Mouse (Mus musculus) testis, postnatal 10 days (tissue): ENCODE data around the gene Ly6g5b.

Source experiments
- DNase-seq: peaks from one replicate; pipeline ENCODE4 v3.0.0; 2021; ENCODE audit warnings: low spot score

The Ly6g5b gene

DNA sequence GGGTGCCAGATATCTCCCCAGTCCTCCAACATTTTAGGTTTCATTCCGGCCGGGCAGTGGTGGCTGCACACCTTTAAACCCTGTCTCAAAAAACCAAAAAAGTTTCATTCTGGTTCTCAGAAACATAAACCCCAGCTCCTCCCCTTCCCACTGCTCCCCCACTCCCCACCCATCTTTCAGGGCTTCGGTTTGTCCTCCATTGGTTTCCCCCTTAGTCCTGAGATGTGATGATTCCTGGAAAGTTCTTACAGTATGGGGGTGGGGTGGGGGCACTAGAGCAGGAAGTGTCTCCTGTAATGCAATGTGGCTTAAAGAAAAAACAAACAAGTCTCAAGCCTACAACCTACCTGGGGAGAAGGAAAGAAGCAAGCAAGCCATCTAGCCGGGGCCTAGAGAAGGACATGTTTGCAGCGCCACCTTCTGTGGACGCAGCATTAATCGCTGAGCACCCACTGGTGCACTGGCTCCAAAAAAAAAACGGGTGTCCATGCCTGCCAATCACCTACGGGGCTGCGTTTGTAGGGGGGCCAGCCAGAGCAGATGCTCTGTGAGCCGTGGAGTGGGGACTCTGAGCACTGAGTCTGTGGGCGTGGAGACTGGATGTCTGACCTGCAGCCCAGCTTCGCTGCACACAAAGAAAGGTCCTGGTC is 9.4 kb downstream of the Ly6g5b start:
- DNase-seq = peak; percentile 64

DNA sequence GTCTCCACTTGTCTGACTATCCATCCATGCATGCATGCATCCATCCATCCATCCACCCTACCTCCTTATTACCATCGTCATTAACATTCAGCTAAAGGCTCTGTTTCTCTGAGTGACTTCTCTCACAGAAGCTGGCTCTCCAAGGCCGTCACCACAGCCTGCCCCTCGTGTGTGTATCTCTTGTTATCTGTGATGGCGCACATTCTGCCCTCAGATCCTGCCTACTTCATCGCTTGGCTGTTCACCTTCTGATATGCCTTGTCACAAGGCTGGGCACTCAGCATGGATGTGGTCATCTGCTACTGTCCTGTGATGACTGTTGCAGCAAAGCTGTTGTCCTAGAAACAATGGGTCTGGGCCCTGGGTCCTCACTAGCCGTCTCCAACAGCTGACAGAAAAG is 10.5 kb downstream of the Ly6g5b start:
- no peak for DNase-seq

DNA sequence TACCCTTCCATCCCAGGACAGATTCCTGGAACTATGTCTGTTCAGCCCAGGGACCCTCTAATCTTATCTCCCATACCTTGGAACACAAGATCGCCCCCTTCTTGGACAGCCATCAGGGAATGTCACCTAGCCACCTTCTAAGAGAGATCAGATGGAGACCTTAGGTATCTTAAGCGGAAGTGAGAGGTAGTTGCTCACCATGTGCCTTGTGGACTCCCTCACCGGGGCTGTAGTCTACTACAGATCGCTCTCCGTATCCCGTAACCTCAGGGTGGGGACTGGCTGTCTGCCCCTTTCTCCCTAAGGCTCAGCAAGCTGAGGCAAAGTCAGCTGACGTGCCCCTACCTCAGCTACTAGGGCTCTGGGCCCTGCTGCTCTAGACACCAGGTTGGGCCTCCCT is 11.1 kb downstream of the Ly6g5b start:
- DNase-seq = no peak

DNA sequence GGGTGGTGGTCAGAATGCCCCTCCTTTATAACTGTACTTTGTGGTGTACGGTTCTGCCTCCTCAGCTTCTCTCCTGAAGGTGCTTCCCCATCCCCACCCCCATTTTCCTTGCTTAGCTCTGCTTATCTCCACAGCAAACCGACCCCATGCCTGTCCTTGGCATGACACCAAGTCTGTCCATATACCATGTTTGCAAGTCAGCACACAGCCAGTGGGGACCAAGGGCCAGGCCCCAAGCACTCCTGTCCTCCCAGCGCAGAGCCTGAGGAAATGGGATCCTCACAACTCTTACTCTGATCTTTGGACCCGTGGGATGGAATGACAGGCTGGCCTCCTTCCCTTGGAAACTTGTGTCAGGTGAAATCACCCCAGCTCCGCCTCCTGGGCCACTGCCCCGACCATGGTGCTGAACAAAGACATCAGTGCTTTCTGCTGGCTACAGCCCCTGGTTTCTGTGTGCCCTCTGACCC is 12.0 kb downstream of the Ly6g5b start:
- no peak for DNase-seq

DNA sequence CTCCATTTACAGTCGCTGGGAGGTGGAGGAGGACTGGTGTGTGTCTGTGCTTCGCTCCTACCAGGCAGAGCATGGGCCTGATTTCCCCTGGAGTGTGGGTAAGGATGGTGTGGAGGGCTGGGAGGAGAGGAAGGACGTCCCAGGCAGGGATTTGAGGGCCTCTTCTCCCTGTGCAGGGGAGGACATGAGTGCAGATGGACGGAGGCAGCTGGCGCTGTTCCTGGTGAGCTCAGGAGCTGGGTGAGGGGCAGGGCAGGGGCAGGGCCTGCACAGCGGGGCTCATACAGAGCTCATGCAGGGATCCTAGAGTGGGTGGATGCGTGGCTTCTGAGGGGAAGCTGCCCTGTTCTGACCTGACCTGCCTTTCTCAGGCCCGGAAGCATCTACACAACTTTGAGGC is 12.9 kb downstream of the Ly6g5b start:
- no peak for DNase-seq

DNA sequence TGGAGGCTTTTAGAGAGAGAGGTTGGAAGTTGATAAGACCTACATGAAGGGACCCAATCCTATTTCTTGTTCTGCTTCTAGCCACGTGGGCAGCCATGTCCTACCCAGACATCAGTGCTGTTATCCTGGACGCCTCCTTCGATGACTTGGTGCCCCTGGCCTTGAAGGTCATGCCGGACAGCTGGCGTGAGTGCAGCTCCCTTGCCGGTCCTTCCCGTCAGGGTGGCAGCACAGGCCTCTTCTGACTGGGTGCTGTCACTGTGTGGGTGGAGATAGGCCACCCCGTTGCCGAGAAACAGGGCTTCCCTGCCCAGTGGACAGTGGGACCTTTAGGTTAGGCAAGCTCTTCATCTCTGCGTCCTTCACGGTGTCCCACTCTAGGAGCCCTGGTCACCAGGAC is 14.1 kb downstream of the Ly6g5b start:
- no peak for DNase-seq

DNA sequence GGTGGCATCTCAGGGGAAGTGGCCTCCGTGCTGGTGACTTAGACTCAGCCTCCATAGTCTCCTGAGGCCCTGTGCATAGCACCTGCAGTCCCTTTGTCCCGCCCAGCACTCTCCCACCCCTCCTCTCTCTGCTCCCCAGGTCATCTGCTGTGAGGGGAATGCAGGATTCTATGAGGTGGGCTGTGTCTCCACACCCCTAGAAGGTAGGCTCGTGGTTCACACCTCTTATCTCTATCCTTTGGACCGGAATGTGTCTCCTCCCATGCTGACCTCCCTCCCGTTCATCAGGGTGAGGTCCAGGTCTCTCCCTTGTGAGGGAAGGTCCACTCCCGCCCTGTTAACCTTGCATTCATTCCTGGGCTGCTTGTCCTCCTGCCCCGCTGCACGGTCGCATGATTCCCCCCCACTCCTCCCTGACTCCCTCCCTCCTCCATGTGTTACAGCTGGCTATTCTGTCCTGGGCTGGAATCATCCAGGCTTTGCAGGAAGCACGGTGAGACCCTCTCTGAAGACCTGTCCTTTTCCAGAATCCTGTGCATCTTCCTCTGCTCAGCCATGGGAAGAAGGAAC is 14.9 kb downstream of the Ly6g5b start:
- DNase-seq = no peak

DNA sequence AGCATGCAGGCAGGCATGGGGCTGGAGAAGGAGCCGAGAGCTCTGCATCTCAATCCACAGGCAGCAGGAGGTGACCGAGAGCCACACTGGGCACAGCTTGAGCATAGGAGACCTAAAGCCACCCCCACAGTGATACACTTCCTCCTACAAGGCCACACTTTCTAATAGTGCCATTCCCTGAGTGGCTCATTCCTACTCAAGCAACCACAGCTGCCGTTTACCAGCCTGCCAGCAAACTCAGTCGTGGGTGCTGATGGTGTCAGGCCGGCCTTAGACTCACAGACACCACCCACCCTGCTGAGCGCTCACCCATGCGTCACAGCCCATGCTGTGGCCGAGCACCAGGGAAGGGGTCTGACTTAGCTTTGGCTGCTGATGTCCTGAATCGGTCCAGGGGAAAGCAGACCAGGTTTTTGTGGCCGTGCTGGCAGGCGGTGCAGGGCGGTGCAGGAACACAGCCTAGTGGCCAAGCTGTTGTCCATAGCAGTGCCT is 18.0 kb downstream of the Ly6g5b start:
- DNase-seq = no peak

DNA sequence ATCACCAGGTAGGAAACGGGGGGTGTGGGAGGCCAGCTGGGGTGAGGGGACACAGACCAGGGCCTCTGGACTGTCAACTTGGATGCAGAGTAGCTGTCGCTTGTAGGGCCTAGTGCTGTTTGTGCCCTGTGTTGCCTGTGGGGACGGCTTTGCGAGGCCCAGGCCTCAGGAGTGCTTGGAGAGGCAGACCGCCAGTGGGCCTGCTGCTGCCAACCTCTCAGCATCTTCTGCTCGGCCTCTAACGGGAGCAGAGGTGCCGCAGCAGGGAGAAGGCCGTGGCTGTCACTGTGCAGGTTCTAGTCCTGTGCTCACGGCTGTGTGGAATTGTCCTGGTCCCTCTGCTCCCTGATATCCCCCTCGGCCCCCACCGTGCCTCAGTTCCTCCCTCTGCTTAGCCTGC is 18.6 kb downstream of the Ly6g5b start:
- no peak for DNase-seq

DNA sequence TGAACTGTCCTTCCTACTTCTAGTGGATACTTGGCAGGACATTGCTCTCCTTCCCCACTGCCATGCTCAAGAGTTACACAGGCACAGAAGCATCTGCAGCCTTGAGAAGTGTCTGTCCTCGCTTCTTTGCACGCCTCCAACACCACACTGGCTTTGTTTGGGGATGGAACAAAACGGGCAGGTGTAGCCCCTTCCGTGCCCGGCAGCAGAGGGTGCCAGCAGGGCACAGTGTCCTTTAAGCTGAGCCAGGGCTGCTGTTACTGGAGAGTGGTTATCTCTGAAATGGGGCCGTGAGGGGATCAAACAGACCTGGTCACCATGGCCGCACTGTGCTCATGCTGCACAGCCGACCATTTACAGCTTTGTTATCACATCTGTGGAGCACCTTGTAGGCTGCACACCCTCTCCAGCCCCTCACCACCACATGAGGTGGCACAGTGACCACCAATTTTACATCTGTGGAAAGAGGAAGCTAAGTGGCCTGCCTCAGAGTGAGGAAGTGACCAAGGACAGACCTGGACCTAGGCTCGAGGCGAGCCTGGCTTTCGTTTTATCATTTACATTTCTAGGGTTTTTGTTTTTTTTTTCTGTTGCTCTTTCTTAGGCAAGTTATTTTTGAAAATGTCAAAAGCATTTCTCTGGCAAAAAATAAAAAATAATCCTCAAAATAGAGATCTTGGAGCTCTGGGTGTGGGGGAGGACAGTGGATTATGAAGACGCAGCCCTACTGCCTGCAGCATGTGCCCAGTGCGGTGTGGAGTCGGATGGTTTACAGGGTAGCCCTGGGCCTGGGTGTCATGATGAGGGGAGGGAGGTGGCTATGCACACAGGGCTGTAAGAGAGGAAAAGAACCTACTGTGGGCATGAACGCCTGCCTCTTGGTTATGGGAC is 20.5 kb downstream of the Ly6g5b start:
- no peak for DNase-seq

DNA sequence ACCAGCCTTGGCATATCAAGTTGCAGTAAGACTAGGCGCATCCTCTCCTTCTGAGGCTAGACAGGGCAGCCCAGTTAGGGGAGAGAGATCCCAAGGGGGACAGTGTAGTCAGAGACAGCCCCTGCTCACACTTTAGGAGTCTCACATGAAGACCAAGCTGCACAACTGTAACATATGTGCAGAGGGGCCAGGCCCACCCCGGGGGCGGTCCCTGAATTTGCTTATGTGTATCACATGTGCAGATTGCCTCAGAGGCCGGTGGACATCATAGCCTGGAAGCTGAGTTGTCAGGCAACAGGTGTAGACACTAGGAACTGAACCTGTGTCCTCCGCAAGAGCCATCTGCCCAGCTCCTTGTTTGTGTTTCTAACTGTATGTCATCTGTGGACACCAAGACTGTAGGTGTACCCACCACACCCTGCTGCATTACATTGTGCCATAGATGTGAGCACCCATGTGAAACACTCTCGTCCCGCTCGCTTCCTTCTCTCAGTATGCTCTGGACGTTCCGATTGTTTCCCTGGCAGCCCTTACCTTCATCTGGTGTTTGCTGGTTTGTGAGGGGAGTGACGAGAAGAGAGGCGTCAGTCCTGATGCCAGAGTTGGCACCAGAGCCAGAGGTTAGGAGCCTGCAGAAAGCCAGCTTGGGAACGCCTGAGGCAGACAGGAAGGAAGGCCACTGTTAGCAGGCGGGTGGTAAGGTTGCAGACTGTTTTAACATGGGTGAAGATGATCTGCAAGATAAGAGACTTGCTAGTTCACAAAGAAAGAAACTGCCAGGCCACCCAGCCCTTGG is 22.6 kb downstream of the Ly6g5b start:
- no peak for DNase-seq

DNA sequence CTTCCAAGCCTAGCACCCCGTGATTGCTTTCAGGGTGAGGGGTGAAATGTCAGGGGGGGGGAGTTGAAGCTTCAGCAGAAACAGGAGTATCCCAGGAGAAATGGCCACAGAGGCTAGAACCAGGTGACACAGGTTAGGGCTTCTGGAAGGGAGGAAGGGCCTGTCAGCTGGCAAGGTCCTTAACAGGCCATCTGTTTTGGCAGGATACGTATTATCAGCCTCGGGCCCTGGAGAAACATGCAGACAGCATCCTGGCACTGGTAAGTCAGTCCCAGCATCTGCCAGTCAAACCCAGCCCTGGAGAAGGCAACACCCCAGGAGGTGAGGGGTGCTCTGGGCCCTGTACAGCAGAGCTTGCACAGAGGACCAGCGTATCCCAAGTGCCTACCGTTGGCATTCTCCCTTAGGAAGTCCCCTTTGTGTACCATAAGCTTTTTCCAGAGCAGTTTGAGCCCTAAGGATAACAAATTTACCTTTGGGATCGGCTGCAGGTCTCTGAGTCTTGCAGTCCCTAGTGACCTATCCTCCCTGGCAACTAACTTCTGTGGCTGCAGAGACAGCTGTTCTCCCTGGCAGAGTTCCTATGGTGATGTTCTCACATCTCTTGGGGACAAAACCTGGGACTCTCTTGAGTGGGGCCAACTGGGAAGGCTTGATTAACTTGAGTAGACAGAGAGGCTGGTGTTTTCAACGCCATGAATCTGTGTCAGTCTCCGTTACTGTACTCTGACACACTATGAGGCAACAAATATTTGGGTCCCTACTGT is 24.9 kb downstream of the Ly6g5b start:
- no peak for DNase-seq

DNA sequence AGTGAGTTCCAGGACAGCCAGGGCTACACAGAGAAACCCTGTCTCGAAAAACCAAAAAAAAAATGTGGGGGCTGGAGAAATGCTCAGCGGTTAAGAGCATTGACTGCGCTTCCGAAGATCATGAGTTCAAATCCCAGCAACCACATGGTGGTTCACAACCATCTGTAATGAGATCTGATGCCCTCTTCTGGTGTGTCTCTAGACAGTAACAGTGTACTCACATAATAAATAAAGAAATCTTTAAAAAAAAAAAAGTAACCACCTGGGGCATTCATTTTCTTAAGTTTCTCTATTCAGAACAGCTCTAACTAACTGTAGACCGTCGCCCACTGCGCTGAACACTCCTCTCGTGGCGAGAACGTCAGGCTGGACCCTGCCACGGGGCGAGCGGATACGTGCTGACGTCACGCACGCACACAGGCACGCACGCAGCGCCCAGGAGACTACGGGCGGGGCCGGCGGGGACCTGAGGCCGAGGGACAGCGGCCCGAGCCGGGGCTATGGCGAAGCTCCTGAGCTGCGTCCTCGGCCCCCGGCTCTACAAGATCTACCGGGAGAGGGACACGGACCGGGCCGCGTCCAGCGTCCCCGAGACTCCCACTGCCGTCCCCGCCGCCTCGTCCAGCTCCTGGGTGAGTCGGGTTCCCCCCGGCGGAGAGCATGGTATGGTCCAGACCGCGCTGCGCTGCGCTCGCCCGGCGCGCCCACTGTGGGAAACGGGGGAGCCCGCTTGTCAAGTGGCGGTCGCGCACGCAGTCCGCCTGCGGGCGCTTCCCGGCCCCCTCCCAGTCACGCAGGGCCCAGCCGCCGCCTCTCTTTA is 26.2 kb downstream of the Ly6g5b start, which contains the start of gene Abhd16a:
TSS of gene Abhd16a (plus strand) at position 439 of the 820 bp plus-strand sequence.
- peak; percentile 93 for DNase-seq

DNA sequence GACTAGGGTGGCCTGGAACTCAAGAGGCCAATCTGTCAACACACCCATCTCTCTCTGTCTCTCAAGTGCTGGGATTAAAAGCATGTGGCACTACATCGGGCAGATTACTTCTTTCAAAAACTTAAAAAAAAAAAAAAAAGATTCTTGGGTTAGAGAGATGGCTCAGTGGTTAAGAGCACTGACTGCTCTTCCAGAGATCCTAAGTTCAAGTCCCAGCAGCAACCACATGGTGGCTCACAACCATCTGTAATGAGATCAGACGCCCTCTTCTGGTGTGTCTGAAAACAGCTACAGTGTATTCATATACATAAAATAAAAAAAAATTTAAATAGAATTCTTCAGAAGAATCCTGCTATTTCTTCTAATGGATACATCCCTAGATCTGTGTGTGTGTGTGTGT is 27.1 kb downstream of the Ly6g5b start:
- no peak for DNase-seq

DNA sequence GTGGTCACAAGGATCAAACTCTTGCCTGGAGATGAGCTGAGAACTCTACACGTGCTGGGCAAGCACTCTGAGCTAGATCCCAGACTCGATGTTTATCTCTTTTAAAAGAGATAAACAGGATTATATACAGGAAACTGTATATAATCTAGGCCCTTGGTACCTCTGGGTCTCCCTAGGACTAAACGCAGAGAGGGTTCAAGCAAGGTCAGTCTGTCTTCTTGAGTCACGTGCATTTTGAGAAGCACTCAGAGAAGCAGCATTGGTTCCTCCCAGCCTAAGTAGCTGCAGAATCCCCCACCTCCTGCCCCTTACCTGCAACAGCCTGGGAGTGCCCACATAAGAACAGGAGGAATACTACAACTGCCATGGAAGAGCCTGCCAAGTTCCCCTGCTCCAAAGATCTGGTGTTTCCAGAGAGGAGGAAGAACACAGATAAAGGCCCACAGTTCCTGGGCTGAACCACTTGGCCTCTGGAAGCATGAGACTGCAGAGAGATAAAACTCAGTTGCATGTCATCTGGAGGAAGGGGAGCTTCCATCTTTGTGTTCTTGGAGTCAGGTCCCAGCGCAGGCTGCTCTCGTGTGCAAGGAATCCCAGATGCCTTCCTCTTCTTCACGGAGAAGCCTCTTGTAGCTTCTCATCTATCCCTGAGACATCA is 29.9 kb downstream of the Ly6g5b start, which contains the start of gene Ly6g6f:
TSS of gene Ly6g6f (minus strand) at position 403 of the 658 bp plus-strand sequence.
- no peak for DNase-seq

DNA sequence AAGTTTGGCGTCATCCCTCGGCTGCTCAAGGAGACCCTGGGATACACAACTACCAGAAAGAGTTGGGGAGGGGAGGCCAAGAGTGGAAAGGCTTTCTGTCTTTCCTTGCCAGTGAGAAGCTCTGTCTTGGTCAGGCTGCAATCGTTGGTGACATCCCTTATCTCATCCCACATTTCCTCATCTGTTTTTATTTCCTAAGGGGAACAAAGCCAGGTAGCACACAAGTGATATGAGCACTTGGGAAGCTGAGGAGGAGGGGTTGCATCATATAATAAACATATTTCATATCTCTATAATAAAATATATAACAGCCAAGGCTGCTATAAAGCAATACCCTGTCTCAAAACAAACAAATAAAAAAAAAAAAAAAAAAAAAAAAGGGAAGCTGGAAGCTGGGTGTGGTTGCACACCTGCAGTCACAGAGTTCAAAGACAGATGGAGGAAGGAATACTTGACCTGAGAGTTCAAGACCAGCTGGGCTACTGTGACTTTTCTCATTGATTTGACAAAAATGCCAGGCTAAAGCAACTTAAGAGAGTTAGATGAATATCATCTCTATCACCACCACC is 31.2 kb downstream of the Ly6g5b start:
- DNase-seq = no peak

DNA sequence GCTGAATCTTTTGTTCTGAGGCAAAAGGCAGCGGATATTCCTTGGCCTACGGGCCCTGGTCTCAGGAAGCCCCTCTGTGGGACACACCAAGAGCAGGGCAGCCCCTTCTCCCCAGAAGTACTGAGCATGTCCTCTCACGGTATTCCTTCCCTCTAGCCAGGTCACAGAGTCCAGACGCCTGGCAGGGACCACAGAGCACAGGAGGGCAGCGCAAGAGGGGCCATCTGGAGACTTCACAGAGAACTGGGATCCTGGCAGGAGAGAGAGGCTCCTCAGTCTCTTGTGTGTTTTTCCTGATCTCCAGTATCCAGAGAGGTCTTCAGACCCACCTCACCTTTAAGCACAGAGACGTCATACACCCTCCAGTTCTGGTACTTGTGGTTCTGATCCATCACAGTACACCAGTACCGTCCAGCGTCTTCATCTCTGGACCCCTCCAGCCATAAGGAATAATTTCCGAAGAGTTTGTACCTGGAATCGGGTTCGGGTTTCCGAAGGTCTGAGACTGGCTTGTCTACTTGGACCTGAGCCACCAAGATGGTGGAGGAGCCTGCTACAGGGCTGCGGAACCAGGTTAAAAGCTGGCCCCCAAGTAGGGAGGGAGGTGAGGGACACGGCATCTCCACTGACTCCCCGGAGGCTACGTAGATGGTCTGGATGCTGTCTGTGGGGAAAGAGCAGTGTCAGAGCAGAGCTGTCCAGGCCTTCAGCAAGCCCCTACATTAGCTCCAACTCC is 32.2 kb downstream of the Ly6g5b start:
- DNase-seq = no peak

DNA sequence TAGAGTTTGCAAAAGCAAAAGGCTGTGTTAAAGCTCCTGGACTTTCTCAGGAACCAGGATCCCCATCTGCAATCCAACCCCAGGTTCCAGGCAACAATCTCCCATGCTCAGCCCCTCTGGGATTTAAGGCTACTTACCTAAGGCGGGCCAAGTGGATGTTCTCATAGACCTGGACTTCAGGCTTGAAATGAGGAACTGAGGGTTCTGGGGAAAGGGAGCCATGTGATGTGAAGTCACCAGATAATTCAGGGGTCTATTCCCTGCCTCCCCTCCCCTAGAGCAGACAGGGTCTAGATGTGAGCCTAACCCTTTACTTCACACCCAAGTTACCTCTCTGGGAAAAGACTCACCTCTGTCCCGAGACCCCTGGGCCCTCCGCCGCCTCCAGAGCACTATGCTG is 34.5 kb downstream of the Ly6g5b start:
- DNase-seq = no peak

DNA sequence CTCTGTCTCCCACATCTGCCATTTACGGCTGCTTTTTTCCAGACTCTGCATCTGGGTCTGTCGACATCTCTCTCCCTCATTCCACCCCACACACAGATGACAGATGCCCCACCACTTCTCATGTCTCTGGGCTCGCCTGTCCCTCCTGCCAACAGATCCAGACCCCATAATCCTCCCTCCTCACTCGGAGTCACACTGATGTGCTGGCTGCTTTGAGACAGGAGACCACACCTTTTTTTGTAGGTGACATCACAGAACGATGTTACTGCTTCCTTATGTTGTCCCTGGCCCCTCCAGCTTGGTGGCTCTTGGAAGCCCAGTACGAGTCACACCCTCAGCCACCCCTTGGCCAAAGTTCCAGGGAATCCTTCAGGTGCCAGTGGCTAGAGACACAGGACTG is 35.0 kb downstream of the Ly6g5b start:
- DNase-seq = no peak
